Mouse (Mus musculus): ENCODE measurements around the gene Ap1s3. TPM values are rescaled to one million over a fixed set of nuclear protein-coding genes. Genes with fewer than 3 reads are reported as not detected.
A peak's percentile ranks its signal among the peaks of the same experiment; 100 is the strongest.

Ap1s3 gene
- polyA plus RNA-seq, 1 experiment, result 0.34 TPM

GRCm38 (mm10) chr1:79684027-79684426 lies 12.3 kb upstream of the Ap1s3 start:
- TF ChIP-seq CEBPB (IDR thresholded peaks at IDR 0.05; ENCODE audit: insufficient read depth, poor library complexity, severe bottlenecking) (no peak), TCF12 (IDR thresholded peaks at IDR 0.05; ENCODE audit: insufficient read depth, poor library complexity, severe bottlenecking) (no peak), USF1 (IDR thresholded peaks at IDR 0.05; ENCODE audit: low read depth) (no peak), SRF (IDR thresholded peaks at IDR 0.05; ENCODE audit: control insufficient read depth, insufficient read length, low read depth) (no peak), POLR2A (IDR thresholded peaks at IDR 0.05; ENCODE audit: insufficient read length, low read depth) (no peak), REST (IDR thresholded peaks at IDR 0.05; ENCODE audit: insufficient read depth, insufficient read length) (no peak), POLR2AphosphoS2 (IDR thresholded peaks at IDR 0.05; ENCODE audit: insufficient read length, low read depth) (no peak), MYOD1 (IDR thresholded peaks at IDR 0.05; ENCODE audit: control insufficient read depth in 1 of 3, insufficient read length in 2 of 3, low read depth in 2 of 3) (no peak), MAX (IDR thresholded peaks at IDR 0.05; ENCODE audit: low read depth) (no peak), E2F4 (IDR thresholded peaks at IDR 0.05; ENCODE audit: insufficient read depth) (no peak), TCF3 (IDR thresholded peaks at IDR 0.05; ENCODE audit: insufficient read length, low read depth) (no peak)
- H3K27me3 ChIP-seq (ENCODE audit: control insufficient read depth, insufficient read depth, insufficient read length), result no peaks in the 10 kb centered on the region
- no peaks in the 10 kb centered on the region for H3K79me2 ChIP-seq (ENCODE audit: control insufficient read depth, insufficient read depth)
- no peak overlapping the region for H3K4me2 ChIP-seq (ENCODE audit: low read depth)
- H3K4me3 ChIP-seq, result no peak overlapping the region
- H3K36me3 ChIP-seq (ENCODE audit: control insufficient read depth, insufficient read depth), result no peaks in the 10 kb centered on the region
- H3ac ChIP-seq (ENCODE audit: control insufficient read depth, insufficient read length), result no peak overlapping the region

GRCm38 (mm10) chr1:79682936-79683335 lies 11.2 kb upstream of the Ap1s3 start:
- Histone ChIP-seq H3K27me3 (ENCODE audit: control insufficient read depth, insufficient read depth, insufficient read length) (no peaks in the 10 kb centered on the region), H3ac (ENCODE audit: control insufficient read depth, insufficient read length) (no peak overlapping the region), H3K79me2 (ENCODE audit: control insufficient read depth, insufficient read depth) (no peaks in the 10 kb centered on the region), H3K4me3 (no peak overlapping the region), H3K4me2 (ENCODE audit: low read depth) (peak overlapping the region; percentile 16), H3K36me3 (ENCODE audit: control insufficient read depth, insufficient read depth) (no peaks in the 10 kb centered on the region)
- TF ChIP-seq SRF (IDR thresholded peaks at IDR 0.05; ENCODE audit: control insufficient read depth, insufficient read length, low read depth) (no peak), REST (IDR thresholded peaks at IDR 0.05; ENCODE audit: insufficient read depth, insufficient read length) (no peak), MYOD1 (IDR thresholded peaks at IDR 0.05; ENCODE audit: control insufficient read depth in 1 of 3, insufficient read length in 2 of 3, low read depth in 2 of 3) (no peak), MAX (IDR thresholded peaks at IDR 0.05; ENCODE audit: low read depth) (no peak), E2F4 (IDR thresholded peaks at IDR 0.05; ENCODE audit: insufficient read depth) (no peak), USF1 (IDR thresholded peaks at IDR 0.05; ENCODE audit: low read depth) (no peak), TCF12 (IDR thresholded peaks at IDR 0.05; ENCODE audit: insufficient read depth, poor library complexity, severe bottlenecking) (no peak), POLR2AphosphoS2 (IDR thresholded peaks at IDR 0.05; ENCODE audit: insufficient read length, low read depth) (no peak), MYOG (IDR thresholded peaks at IDR 0.05; ENCODE audit: control insufficient read depth in 1 of 3, insufficient read depth in 1 of 3, insufficient read length in 2 of 3, low read depth in 2 of 3) (no peak), CEBPB (IDR thresholded peaks at IDR 0.05; ENCODE audit: insufficient read depth, poor library complexity, severe bottlenecking) (no peak), POLR2A (IDR thresholded peaks at IDR 0.05; ENCODE audit: insufficient read length, low read depth) (no peak), TCF3 (IDR thresholded peaks at IDR 0.05; ENCODE audit: insufficient read length, low read depth) (no peak)

GRCm38 (mm10) chr1:79680777-79681176 lies 9.0 kb upstream of the Ap1s3 start:
- no peaks in the 10 kb centered on the region for H3K27me3 ChIP-seq (ENCODE audit: control insufficient read depth, insufficient read depth, insufficient read length)
- no peaks in the 10 kb centered on the region for H3K79me2 ChIP-seq (ENCODE audit: control insufficient read depth, insufficient read depth)
- no peak overlapping the region for H3K4me2 ChIP-seq (ENCODE audit: low read depth)
- TF ChIP-seq TCF3 (IDR thresholded peaks at IDR 0.05; ENCODE audit: insufficient read length, low read depth) (no peak), CEBPB (IDR thresholded peaks at IDR 0.05; ENCODE audit: insufficient read depth, poor library complexity, severe bottlenecking) (no peak), REST (IDR thresholded peaks at IDR 0.05; ENCODE audit: insufficient read depth, insufficient read length) (no peak), POLR2A (IDR thresholded peaks at IDR 0.05; ENCODE audit: insufficient read length, low read depth) (no peak), MYOG (IDR thresholded peaks at IDR 0.05; ENCODE audit: control insufficient read depth in 1 of 3, insufficient read depth in 1 of 3, insufficient read length in 2 of 3, low read depth in 2 of 3) (no peak), SRF (IDR thresholded peaks at IDR 0.05; ENCODE audit: control insufficient read depth, insufficient read length, low read depth) (no peak), TCF12 (IDR thresholded peaks at IDR 0.05; ENCODE audit: insufficient read depth, poor library complexity, severe bottlenecking) (no peak), USF1 (IDR thresholded peaks at IDR 0.05; ENCODE audit: low read depth) (no peak), MAX (IDR thresholded peaks at IDR 0.05; ENCODE audit: low read depth) (no peak), POLR2AphosphoS2 (IDR thresholded peaks at IDR 0.05; ENCODE audit: insufficient read length, low read depth) (no peak), MYOD1 (IDR thresholded peaks at IDR 0.05; ENCODE audit: control insufficient read depth in 1 of 3, insufficient read length in 2 of 3, low read depth in 2 of 3) (no peak), E2F4 (IDR thresholded peaks at IDR 0.05; ENCODE audit: insufficient read depth) (no peak)
- no peaks in the 10 kb centered on the region for H3K36me3 ChIP-seq (ENCODE audit: control insufficient read depth, insufficient read depth)
- no peak overlapping the region for H3ac ChIP-seq (ENCODE audit: control insufficient read depth, insufficient read length)
- no peak overlapping the region for H3K4me3 ChIP-seq

GRCm38 (mm10) chr1:79678117-79678684 lies 6.4 kb upstream of the Ap1s3 start:
- Histone ChIP-seq H3ac (ENCODE audit: control insufficient read depth, insufficient read length) (no peak overlapping the region), H3K4me2 (ENCODE audit: low read depth) (no peak overlapping the region), H3K79me2 (ENCODE audit: control insufficient read depth, insufficient read depth) (no peaks in the 10 kb centered on the region), H3K36me3 (ENCODE audit: control insufficient read depth, insufficient read depth) (no peaks in the 10 kb centered on the region), H3K27me3 (ENCODE audit: control insufficient read depth, insufficient read depth, insufficient read length) (no peaks in the 10 kb centered on the region), H3K4me3 (no peak overlapping the region)
- TF ChIP-seq REST (IDR thresholded peaks at IDR 0.05; ENCODE audit: insufficient read depth, insufficient read length) (no peak), MAX (IDR thresholded peaks at IDR 0.05; ENCODE audit: low read depth) (no peak), SRF (IDR thresholded peaks at IDR 0.05; ENCODE audit: control insufficient read depth, insufficient read length, low read depth) (no peak), MYOD1 (IDR thresholded peaks at IDR 0.05; ENCODE audit: control insufficient read depth in 1 of 3, insufficient read length in 2 of 3, low read depth in 2 of 3) (no peak), POLR2AphosphoS2 (IDR thresholded peaks at IDR 0.05; ENCODE audit: insufficient read length, low read depth) (no peak), POLR2A (IDR thresholded peaks at IDR 0.05; ENCODE audit: insufficient read length, low read depth) (no peak), MYOG (IDR thresholded peaks at IDR 0.05; ENCODE audit: control insufficient read depth in 1 of 3, insufficient read depth in 1 of 3, insufficient read length in 2 of 3, low read depth in 2 of 3) (no peak), CEBPB (IDR thresholded peaks at IDR 0.05; ENCODE audit: insufficient read depth, poor library complexity, severe bottlenecking) (no peak), TCF12 (IDR thresholded peaks at IDR 0.05; ENCODE audit: insufficient read depth, poor library complexity, severe bottlenecking) (no peak), USF1 (IDR thresholded peaks at IDR 0.05; ENCODE audit: low read depth) (no peak), E2F4 (IDR thresholded peaks at IDR 0.05; ENCODE audit: insufficient read depth) (no peak), TCF3 (IDR thresholded peaks at IDR 0.05; ENCODE audit: insufficient read length, low read depth) (no peak)
